Comparison of ENCODE assay signal across 28 mouse cellular contexts in the genomic region with DNA sequence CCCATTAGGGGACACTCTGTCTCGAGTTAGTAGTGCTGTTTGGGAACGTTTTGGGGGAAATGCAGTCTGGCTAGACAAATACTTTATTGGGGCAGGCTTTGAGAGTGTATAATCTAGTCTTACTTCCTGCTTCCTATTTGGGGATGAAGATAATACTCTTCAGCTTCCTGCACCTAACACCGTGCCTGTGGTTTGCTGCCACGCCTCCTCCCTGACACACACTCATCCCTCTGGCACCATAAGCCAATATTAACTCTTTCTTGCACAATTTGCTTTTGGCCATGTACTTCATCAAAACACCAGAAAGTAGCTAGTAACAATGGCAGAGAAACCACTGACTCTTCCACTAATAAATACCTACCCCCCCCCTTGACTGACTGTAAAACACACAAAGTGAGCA.
DNase-seq lines count a peak whose midpoint lies in the region; ATAC-seq and TF ChIP-seq lines count a peak whose summit lies in the region.
"Had no signal": no experiment of that assay in that cellular context is flagged by ENCODE, and none has a peak within 500 bp of the region (broad histone marks: within the 10 kb centered on the region; RNA-seq: fewer than 3 reads in every experiment).

No protein-coding gene starts in this region.

- H3K9ac ChIP-seq in hindbrain, embryonic 12.5 days, result no peak overlapping the region
- H3K9ac ChIP-seq: embryonic facial prominence, embryonic 15.5 days; forebrain, embryonic 12.5 days; forebrain, postnatal 0 days; hindbrain, embryonic 13.5 days; limb, embryonic 13.5 days; lung, embryonic 15.5 days; midbrain, embryonic 13.5 days; stomach, embryonic 15.5 days had no signal

- peaks cover 5% of the 10 kb centered on the region for H3K79me2 ChIP-seq in C2C12 (ENCODE audit: control insufficient read depth, insufficient read depth)

- no peaks in the 10 kb centered on the region for H3K27me3 ChIP-seq in C2C12 (ENCODE audit: control insufficient read depth, insufficient read depth, insufficient read length)
- H3K27me3 ChIP-seq in megakaryocyte, embryonic 14.5 days (replicated peaks), result no peaks in the 10 kb centered on the region
- no peaks in the 10 kb centered on the region for H3K27me3 ChIP-seq in hindbrain, embryonic 12.5 days
- H3K27me3 ChIP-seq: CH12.LX; embryonic facial prominence, embryonic 15.5 days; forebrain, embryonic 12.5 days; hindbrain, embryonic 13.5 days; limb, embryonic 13.5 days; lung, embryonic 15.5 days; midbrain, embryonic 13.5 days; stomach, embryonic 15.5 days had no signal

- intact Hi-C loops in heart, postnatal 25 days (cut with DNase I), result no loop called here

- no peak overlapping the region for H3K4me2 ChIP-seq in hindbrain, embryonic 12.5 days (replicated peaks)
- H3K4me2 ChIP-seq: embryonic facial prominence, embryonic 15.5 days; forebrain, embryonic 12.5 days; hindbrain, embryonic 13.5 days; limb, embryonic 13.5 days; liver, embryonic 11.5 days; lung, embryonic 15.5 days; midbrain, embryonic 13.5 days; stomach, embryonic 15.5 days had no signal

- 70% methylated on average over 4 of the region's 4 CpGs for WGBS in hindbrain, embryonic 12.5 days

- no peak for ATAC-seq in hindbrain, embryonic 12.5 days (ENCODE audit: low FRiP score)
- ATAC-seq: forebrain, postnatal 0 days; intestine, postnatal 0 days; midbrain, embryonic 13.5 days had no signal

- no peak for TF ChIP-seq CTCF in C2C12 (IDR thresholded peaks at IDR 0.05; ENCODE audit: control insufficient read depth, insufficient read depth, insufficient read length)

- peaks cover 27% of the 10 kb centered on the region for H3K4me1 ChIP-seq in megakaryocyte, embryonic 14.5 days
- H3K4me1 ChIP-seq in hindbrain, embryonic 12.5 days, result peaks cover 3% of the 10 kb centered on the region; the same call in 1 of the 2 replicates
- H3K4me1 ChIP-seq: embryonic facial prominence, embryonic 10.5 days; embryonic facial prominence, embryonic 15.5 days; limb, embryonic 13.5 days; lung, embryonic 15.5 days; midbrain, embryonic 13.5 days; stomach, embryonic 15.5 days had no signal

- H3K27ac ChIP-seq in hindbrain, embryonic 12.5 days, result no peak overlapping the region
- H3K27ac ChIP-seq: embryonic facial prominence, embryonic 10.5 days; embryonic facial prominence, embryonic 15.5 days; forebrain, embryonic 12.5 days; hindbrain, embryonic 13.5 days; limb, embryonic 13.5 days; lung, embryonic 15.5 days; midbrain, embryonic 13.5 days; stomach, embryonic 15.5 days had no signal

- no peak overlapping the region for H3ac ChIP-seq in C2C12 (ENCODE audit: control insufficient read depth, insufficient read length, low read depth)

- H3K79me3 ChIP-seq in C2C12 (ENCODE audit: low read depth), result peaks cover 2% of the 10 kb centered on the region

- no peaks in the 10 kb centered on the region for H3K36me3 ChIP-seq in C2C12 (ENCODE audit: control insufficient read depth, insufficient read depth)
- no peaks in the 10 kb centered on the region for H3K36me3 ChIP-seq in megakaryocyte, embryonic 14.5 days (replicated peaks; ENCODE audit: low read length)
- H3K36me3 ChIP-seq in hindbrain, embryonic 12.5 days, result no peaks in the 10 kb centered on the region
- H3K36me3 ChIP-seq: embryonic facial prominence, embryonic 10.5 days; embryonic facial prominence, embryonic 15.5 days; forebrain, embryonic 12.5 days; hindbrain, embryonic 13.5 days; limb, embryonic 13.5 days; lung, embryonic 15.5 days; midbrain, embryonic 13.5 days; stomach, embryonic 15.5 days had no signal

- peak; percentile 66 for DNase-seq in heart, adult 11 months
- no peak for DNase-seq in heart, postnatal 25 days (ENCODE audit: low spot score)
- peak; percentile 27 for DNase-seq in MEL-GATA-1-ER (ENCODE audit: extremely low read depth, low read depth)
- DNase-seq in adrenal gland, postnatal 25 days, result no peak
- DNase-seq in ovary, postnatal 14 days (ENCODE audit: low spot score), result no peak
- DNase-seq: adrenal gland, postnatal 36 days; cerebellum, adult 18-20 months; cerebellum, postnatal 14 days; forebrain, postnatal 0 days; heart, postnatal 14 days; kidney, adult 9 months; kidney, postnatal 10 days; retina, postnatal 1 day; right cerebral cortex, postnatal 14 days had no signal

- peaks cover 4% of the 10 kb centered on the region for H3K9me3 ChIP-seq in megakaryocyte, embryonic 14.5 days
- H3K9me3 ChIP-seq in hindbrain, embryonic 12.5 days (replicated peaks), result no peaks in the 10 kb centered on the region
- H3K9me3 ChIP-seq: embryonic facial prominence, embryonic 10.5 days; embryonic facial prominence, embryonic 15.5 days; forebrain, embryonic 12.5 days; hindbrain, embryonic 13.5 days; lung, embryonic 15.5 days; midbrain, embryonic 13.5 days; stomach, embryonic 15.5 days had no signal

- H3K4me3 ChIP-seq in C2C12 (ENCODE audit: insufficient read depth, poor library complexity, severe bottlenecking), result no peak overlapping the region
- peak overlapping the region; percentile 73 for H3K4me3 ChIP-seq in megakaryocyte, embryonic 14.5 days (replicated peaks)
- H3K4me3 ChIP-seq in hindbrain, embryonic 12.5 days, result no peak overlapping the region
- H3K4me3 ChIP-seq: embryonic facial prominence, embryonic 10.5 days; embryonic facial prominence, embryonic 15.5 days; forebrain, embryonic 12.5 days; hindbrain, embryonic 13.5 days; limb, embryonic 13.5 days; lung, embryonic 15.5 days; midbrain, embryonic 13.5 days; stomach, embryonic 15.5 days had no signal

TF ChIP-seq in C2C12, 6 proteins besides CTCF, POLR2A, EP300 and RAD21:
- TF ChIP-seq MYOD1 (IDR thresholded peaks at IDR 0.05; ENCODE audit: control insufficient read depth, insufficient read length, low read depth) (no peak), USF1 (IDR thresholded peaks at IDR 0.05; ENCODE audit: low read depth) (no peak), FOSL1 (IDR thresholded peaks at IDR 0.05; ENCODE audit: insufficient read depth, low read length, poor library complexity, severe bottlenecking) (no peak), CEBPB (IDR thresholded peaks at IDR 0.05; ENCODE audit: low read depth) (peak; percentile 66), MAX (IDR thresholded peaks at IDR 0.05) (no peak)
TF ChIP-seq in C2C12: peak in this region for 1.

Comparison
In these comparisons a context has a peak if more than half of its experiments do, and no peak if none do; other contexts are left out.
1. DNase-seq: peak in heart, adult 11 months (single experiment) and MEL-GATA-1-ER (single experiment); none in heart, postnatal 25 days (single experiment), adrenal gland, postnatal 25 days (single experiment) and ovary, postnatal 14 days (single experiment).